Mouse (Mus musculus) stomach, embryonic 16.5 days (tissue): Measurements from ENCODE around the gene Olfr91. TPM values are rescaled to one million over a fixed set of nuclear protein-coding genes. Genes with fewer than 3 reads are reported as not detected.

Source experiments
- ATAC-seq: fragments of 200-750 bp; cut with Nextera tagmentation; 2 replicates; pipeline ENCODE4 v1.8.0; 2017; ENCODE audit warnings: moderate number of reproducible peaks, moderate TSS enrichment; ENCODE audit not compliant: insufficient read depth, low FRiP score
- H3K27ac ChIP-seq: fragments of 300-500 bp; sonication (generic); 2 replicates; pipeline ENCODE4 v1.5.1; 2014; ENCODE audit warnings: low read length
- H3K27me3 ChIP-seq: fragments of 300-500 bp; sonication (generic); 2 replicates; pipeline ENCODE4 v1.6.1; 2014; ENCODE audit warnings: low read length, control low read depth, mixed read lengths; ENCODE audit not compliant: control insufficient read depth, insufficient read depth
- H3K36me3 ChIP-seq: fragments of 300-500 bp; sonication (generic); 2 replicates; pipeline ENCODE4 v1.6.1; 2014; ENCODE audit warnings: low read length; ENCODE audit not compliant: control insufficient read depth, insufficient read depth
- H3K4me1 ChIP-seq: fragments of 300-500 bp; sonication (generic); 2 replicates; pipeline ENCODE4 v1.6.1; 2014; ENCODE audit warnings: low read length, control low read depth, mixed read lengths; ENCODE audit not compliant: control insufficient read depth, insufficient read depth
- H3K4me2 ChIP-seq: fragments of 300-500 bp; sonication (generic); 2 replicates; pipeline ENCODE4 v1.6.1; 2014; ENCODE audit warnings: low read depth, low read length, mixed read lengths
- H3K4me3 ChIP-seq: fragments of 300-500 bp; sonication (generic); replicated peaks from 2 replicates; pipeline ENCODE4 v1.5.1; 2014; ENCODE audit warnings: mild to moderate bottlenecking, low read length
- H3K9ac ChIP-seq: fragments of 300-500 bp; sonication (generic); 2 replicates; pipeline ENCODE4 v1.6.1; 2014; ENCODE audit warnings: low read length
- H3K9me3 ChIP-seq: fragments of 300-500 bp; sonication (generic); replicated peaks from 2 replicates; pipeline ENCODE4 v1.6.1; 2016; ENCODE audit warnings: low read length, control low read depth; ENCODE audit not compliant: control insufficient read depth
- WGBS: fragments of 180-500 bp; shearing (Covaris S2); extraction: QIAGEN DNeasy Blood & Tissue Kit; methylation state at CpG from one replicate; pipeline ENCODE4 v1.1.7; 2014; 5-methylcytosine and 5-hydroxymethylcytosine counted together
- polyA plus RNA-seq: library from polyadenylated mRNA; unstranded; fragments of >200 nt; fragmentation: Nextera tagmentation; extraction: Ambion mirVana; gene quantifications from 2 replicates; pipeline ENCODE4 v1.2.1, GENCODE M21; 2015

The Olfr91 gene
- polyA plus RNA-seq, 1 experiment from 2014 or later: not detected

DNA sequence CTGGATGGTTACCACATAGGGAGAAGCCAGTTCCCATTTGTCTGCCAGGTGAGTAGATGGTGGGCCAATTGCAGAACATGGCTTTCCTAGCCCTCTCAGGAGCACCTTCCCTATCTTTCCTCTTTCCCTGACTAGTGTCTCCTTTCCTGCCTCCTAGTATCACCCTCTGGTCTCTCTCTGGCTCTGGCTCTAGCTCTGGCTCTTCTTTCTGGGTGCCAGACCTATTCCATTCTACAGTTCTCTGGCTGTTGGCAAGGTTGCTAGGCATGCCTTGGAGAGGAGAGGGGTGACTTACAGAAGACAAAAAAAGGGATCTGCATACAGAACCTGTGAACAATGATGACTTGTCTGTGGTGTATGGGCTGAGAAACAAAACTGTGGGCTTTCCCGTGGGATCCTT is 30.2 kb downstream of the Olfr91 start:
- H3K9me3 ChIP-seq: no peaks in the 10 kb centered on the region
- WGBS: 96% methylated on average over 1 of the region's 1 CpGs
- H3K4me1 ChIP-seq: no peaks in the 10 kb centered on the region
- no peak overlapping the region for H3K4me3 ChIP-seq
- peaks cover 20% of the 10 kb centered on the region; the same call in 1 of the 2 replicates for H3K36me3 ChIP-seq
- no peak overlapping the region for H3K9ac ChIP-seq
- no peaks in the 10 kb centered on the region for H3K27me3 ChIP-seq
- no peak overlapping the region for H3K27ac ChIP-seq
- no peak for ATAC-seq
- H3K4me2 ChIP-seq: no peak overlapping the region

DNA sequence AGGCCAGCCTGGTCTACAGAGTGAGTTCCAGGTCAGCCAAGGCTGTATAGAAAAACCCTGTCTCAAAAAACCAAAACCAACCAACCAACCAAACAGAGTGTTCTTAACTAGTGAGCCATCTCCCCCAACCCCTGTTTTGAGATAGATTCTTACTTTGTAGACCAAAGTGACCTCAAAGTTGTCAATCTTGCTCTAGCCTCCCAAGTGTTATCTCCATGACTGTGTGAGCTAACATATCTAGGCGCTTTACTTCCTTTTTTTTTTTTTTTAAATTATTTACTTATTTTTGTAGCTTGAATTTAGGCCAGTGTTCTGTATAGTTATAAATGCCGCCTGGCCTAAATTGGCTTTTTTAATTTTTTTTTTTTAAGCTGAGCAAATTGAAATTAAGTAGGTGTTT is 32.1 kb downstream of the Olfr91 start:
- no peak overlapping the region for H3K9ac ChIP-seq
- H3K27me3 ChIP-seq: no peaks in the 10 kb centered on the region
- 92% methylated on average over 2 of the region's 2 CpGs for WGBS
- no peak overlapping the region for H3K4me3 ChIP-seq
- no peaks in the 10 kb centered on the region for H3K9me3 ChIP-seq
- no peak for ATAC-seq
- peaks cover 14% of the 10 kb centered on the region; the same call in 1 of the 2 replicates for H3K36me3 ChIP-seq
- no peak overlapping the region for H3K27ac ChIP-seq
- H3K4me1 ChIP-seq: no peaks in the 10 kb centered on the region
- H3K4me2 ChIP-seq: no peak overlapping the region

DNA sequence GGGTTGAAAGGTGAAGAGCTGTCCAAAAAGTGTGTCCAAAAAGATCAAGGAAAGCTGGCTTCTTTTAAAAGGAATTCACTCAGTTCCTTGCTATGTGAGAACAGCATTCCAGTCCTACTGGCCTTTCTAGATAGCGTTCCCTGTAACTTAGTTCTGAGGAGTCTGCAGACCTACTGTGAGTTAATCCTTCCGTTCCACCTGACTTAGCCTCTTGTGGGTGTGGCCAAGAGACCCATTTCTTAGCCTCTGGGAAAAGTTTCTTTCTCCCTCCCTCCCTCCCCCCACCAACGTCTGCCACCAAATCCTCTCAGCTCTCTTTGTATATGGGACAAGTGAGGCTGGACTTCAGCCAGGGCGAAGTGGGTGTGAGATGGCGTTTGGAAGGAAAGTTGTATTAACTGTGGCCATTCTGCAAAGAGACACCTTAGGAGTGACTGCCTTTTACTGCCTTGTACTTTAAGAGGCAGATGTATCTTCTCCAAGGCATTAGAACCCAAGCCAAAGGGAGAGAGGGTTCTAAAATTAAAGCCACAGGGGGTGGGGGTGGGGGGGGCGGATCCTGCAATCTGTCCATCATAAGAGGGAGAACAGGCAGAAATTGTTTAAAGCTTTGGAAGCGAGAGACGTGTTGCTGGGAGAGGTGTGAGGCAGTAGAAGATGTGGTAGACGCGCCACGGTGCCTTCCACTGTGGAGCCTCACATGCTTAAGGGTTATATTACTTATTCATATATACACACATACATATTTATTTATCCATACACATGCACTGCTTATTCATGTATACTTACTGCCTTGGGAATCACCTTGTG is 34.2 kb downstream of the Olfr91 start:
- Histone ChIP-seq H3K4me3 (no peak overlapping the region), H3K36me3 (no peaks in the 10 kb centered on the region; the same call in 1 of the 2 replicates), H3K9ac (no peak overlapping the region), H3K4me2 (no peak overlapping the region), H3K9me3 (no peaks in the 10 kb centered on the region), H3K27ac (no peak overlapping the region), H3K4me1 (no peaks in the 10 kb centered on the region), H3K27me3 (no peaks in the 10 kb centered on the region)
- 81% methylated on average over 11 of the region's 11 CpGs for WGBS
- ATAC-seq: no peak

DNA sequence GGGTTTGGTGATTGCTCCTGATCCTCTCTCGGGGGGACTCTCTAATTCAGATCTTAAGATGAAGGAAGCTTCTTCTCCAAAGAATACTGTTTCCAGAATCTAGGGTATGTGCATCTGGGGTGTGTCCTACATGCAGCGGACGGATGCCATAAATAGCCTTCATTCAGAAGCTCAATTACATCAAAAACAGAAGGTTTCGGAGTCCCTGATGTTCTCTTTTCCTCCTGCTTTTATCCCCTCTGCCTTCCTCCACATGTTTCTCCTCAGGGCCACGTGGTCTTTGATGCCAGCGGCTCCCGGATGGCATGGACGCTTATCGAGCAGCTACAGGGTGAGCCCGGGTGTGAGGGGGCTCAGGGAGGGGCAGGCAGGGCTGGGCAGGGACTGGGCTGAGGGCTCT is 35.0 kb downstream of the Olfr91 start:
- H3K27me3 ChIP-seq: no peaks in the 10 kb centered on the region
- no peak overlapping the region for H3K9ac ChIP-seq
- no peaks in the 10 kb centered on the region; the same call in 1 of the 2 replicates for H3K36me3 ChIP-seq
- no peaks in the 10 kb centered on the region for H3K9me3 ChIP-seq
- WGBS: 79% methylated on average over 10 of the region's 10 CpGs
- H3K4me2 ChIP-seq: no peak overlapping the region
- H3K4me1 ChIP-seq: no peaks in the 10 kb centered on the region
- H3K27ac ChIP-seq: no peak overlapping the region
- H3K4me3 ChIP-seq: no peak overlapping the region
- ATAC-seq: no peak

DNA sequence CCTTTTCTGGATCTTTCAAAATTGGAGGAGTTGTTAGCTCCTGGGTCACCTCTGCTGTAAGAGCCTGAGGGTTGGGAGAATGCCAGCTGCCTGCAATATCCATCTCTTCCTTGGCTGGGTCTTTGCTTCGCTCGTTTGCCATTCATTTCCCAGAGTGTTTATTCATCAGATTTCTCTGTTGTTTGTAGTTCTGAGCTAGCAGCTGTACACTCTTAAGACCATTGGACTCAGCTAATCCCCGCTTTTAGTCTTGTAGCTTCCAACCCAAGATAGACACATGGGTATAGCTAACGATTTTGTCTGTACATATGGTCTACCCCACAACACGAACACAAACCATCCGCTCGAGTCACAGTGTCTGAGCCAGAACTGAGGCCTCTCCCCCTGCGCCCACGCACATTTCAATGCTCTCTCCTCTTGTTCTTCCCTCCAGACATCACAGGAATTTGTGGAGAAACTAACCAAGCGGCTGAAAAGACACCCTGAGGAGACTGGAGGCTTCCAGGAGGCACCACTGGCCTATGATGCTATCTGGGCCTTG is 35.9 kb downstream of the Olfr91 start:
- 78% methylated on average over 10 of the region's 10 CpGs for WGBS
- H3K4me3 ChIP-seq: no peak overlapping the region
- no peak overlapping the region for H3K4me2 ChIP-seq
- no peak overlapping the region for H3K9ac ChIP-seq
- peak; percentile 37; the same call in 1 of the 2 replicates for ATAC-seq
- H3K36me3 ChIP-seq: no peaks in the 10 kb centered on the region; the same call in 1 of the 2 replicates
- H3K27me3 ChIP-seq: no peaks in the 10 kb centered on the region
- H3K27ac ChIP-seq: no peak overlapping the region
- no peaks in the 10 kb centered on the region for H3K4me1 ChIP-seq
- H3K9me3 ChIP-seq: no peaks in the 10 kb centered on the region

DNA sequence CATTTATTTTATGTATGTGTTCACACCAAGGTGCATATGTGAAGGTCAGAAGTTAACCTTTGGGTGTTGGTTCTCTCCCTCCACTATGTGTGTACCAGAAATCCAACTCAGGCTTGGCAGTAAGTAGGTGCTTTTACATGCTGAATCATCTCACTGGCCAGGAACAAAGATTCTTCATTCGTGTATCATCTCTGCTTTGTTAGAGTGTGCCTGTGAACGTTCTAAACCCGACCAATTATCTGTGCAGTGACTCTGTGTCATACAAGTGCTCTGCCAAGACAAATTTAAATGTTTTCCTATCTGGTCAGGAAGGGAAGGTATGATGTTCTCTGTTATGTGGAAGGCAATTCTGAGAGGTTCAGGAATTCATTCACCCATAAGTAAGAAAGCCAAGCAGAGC is 36.6 kb downstream of the Olfr91 start:
- Histone ChIP-seq H3K36me3 (no peaks in the 10 kb centered on the region), H3K9me3 (no peaks in the 10 kb centered on the region), H3K9ac (no peak overlapping the region), H3K27ac (no peak overlapping the region), H3K4me3 (no peak overlapping the region), H3K4me1 (no peaks in the 10 kb centered on the region), H3K4me2 (no peak overlapping the region), H3K27me3 (no peaks in the 10 kb centered on the region)
- no peak for ATAC-seq
- 85% methylated on average over 3 of the region's 3 CpGs for WGBS

DNA sequence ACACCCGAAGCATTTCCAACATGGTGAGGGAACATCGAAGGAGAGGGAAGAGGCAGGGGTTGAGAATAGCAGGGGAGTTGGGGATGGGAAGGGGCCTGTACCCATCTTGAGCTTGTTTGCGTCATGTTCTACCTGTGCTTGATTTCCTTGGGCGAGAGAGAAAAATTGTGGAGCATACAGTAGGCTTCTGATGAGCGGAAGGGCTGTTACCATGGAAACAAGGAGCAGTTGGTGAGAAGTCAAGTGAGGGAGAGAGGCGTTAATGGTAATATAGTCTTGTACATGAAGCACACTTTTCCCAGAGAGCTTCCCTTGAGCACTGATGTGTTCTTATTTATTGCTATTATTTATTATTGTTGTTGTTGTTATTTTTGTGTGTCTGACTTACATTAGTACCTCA is 41.1 kb downstream of the Olfr91 start:
- Histone ChIP-seq H3K4me2 (no peak overlapping the region), H3K36me3 (no peaks in the 10 kb centered on the region), H3K27me3 (no peaks in the 10 kb centered on the region), H3K27ac (no peak overlapping the region), H3K9me3 (no peaks in the 10 kb centered on the region), H3K9ac (no peak overlapping the region), H3K4me3 (no peak overlapping the region), H3K4me1 (no peaks in the 10 kb centered on the region)
- ATAC-seq: no peak
- 86% methylated on average over 6 of the region's 6 CpGs for WGBS

DNA sequence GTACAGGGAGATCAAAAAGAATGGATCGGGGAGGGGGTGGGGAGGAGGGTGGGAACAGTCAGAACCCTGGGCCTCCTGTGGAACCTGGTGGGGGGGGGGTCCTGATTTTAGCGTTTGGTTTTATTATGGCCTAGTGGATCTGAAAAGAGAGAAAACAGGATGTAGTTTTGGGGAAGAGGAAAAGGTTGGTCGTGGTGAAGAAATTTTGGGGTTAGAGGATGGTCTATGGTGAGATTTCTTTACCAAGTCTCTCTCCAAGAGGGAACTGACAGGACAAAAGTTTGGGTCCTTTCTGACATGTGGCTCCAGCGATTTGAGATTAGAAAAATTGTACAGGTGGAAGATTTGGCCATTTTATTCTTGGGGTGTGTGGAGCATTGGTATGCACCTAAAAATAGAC is 46.3 kb downstream of the Olfr91 start:
- Histone ChIP-seq H3K9ac (no peak overlapping the region), H3K27ac (no peak overlapping the region), H3K4me2 (0 out of 2 replicates have a peak overlapping the region, but pooled peaks have one; percentile 87), H3K4me1 (peaks cover 35% of the 10 kb centered on the region), H3K27me3 (no peaks in the 10 kb centered on the region), H3K36me3 (no peaks in the 10 kb centered on the region), H3K9me3 (no peaks in the 10 kb centered on the region), H3K4me3 (no peak overlapping the region)
- no peak for ATAC-seq
- 57% methylated on average over 4 of the region's 4 CpGs for WGBS

DNA sequence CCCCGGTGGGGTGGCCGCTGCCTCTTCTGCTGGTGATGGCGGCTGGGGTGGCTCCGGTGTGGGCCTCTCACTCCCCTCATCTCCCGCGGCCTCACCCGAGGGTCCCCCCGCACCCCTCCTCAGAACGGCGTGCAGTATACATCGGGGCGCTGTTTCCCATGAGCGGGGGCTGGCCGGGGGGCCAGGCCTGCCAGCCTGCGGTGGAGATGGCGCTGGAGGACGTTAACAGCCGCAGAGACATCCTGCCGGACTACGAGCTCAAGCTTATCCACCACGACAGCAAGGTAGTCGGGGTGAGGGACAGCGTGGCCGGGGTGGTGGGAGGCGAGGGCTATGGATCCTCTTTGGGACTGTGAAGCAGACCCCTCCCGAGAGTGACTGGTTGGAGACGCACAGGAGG is 47.2 kb downstream of the Olfr91 start:
- Histone ChIP-seq H3K36me3 (no peaks in the 10 kb centered on the region), H3K27ac (no peak overlapping the region), H3K4me3 (peak overlapping the region; percentile 62), H3K4me1 (peaks cover 36% of the 10 kb centered on the region), H3K9me3 (no peaks in the 10 kb centered on the region), H3K9ac (peak overlapping the region; percentile 76), H3K4me2 (peak overlapping the region; percentile 87), H3K27me3 (no peaks in the 10 kb centered on the region)
- 8% methylated on average over 27 of the region's 27 CpGs for WGBS
- peak; percentile 4; the same call in 1 of the 2 replicates for ATAC-seq
